Mouse (Mus musculus) heart, adult 2 months (tissue): ENCODE results near the gene Cfdp1.

ENCODE experiments used
- CTCF ChIP-seq: fragments of 200-600 bp; IDR thresholded peaks from 2 replicates; pipeline ENCODE4 v1.8.1; 2022; ENCODE audit warnings: antibody characterized with exemption, mild to moderate bottlenecking, moderate library complexity
- POLR2A ChIP-seq: fragments of 200-500 bp; IDR thresholded peaks from 2 replicates; pipeline ENCODE4 v1.6.1; 2011; ENCODE audit warnings: mild to moderate bottlenecking, low read depth, low read length, control low read depth; ENCODE audit not compliant: insufficient read depth

DNA sequence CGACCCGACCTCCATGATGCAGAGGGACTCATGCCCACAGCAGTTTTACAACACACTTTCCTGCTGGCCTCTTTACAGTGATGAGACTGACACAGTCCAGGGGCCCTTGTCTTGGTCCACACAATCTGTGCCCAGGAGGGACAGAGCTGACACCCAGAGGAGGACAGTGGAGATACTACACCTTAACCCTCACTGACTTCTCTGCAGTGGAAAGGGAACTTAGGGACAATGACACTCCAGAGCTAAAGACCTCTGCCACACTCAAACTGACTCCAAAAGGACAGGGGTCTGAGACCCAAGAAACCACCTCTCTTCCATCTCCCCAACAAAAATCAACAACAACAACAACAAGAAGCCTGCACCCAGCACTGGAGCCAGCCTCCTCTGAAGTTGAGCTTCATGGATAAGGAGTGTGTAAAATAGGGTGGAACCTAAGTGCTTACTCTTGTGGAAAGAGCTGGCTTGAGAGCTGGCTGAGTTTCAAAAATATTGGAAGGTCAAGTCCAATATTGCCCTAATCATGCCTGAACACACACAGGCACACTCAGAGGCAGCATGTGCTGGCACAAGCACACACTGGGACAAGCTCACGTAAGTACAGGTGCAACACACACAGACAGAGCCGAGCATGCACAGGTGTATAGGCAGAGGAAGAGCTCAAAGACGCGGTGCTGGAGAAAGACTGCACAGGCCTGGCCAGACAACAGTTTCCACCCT, 119.7 kb downstream of the Cfdp1 start:
- no peak for TF ChIP-seq CTCF
- TF ChIP-seq POLR2A = no peak
